Mouse (Mus musculus): ENCODE measurements around the gene Defb25. TPM values are rescaled to one million over a fixed set of nuclear protein-coding genes. Genes with fewer than 3 reads are reported as not detected.

The Defb25 gene
- total RNA-seq, 2 experiments from 2014 or later: not detected

- intact Hi-C loops (cut with DNase I): loop anchor here (10.0 kb wide), 1 partner anchor 186 kb away; the partner anchor contains the start of gene Sox12
- no peak for DNase-seq
Observed at GRCm38 (mm10) chr2:152580612-152581011, 42.2 kb downstream of the Defb25 start.

DNA sequence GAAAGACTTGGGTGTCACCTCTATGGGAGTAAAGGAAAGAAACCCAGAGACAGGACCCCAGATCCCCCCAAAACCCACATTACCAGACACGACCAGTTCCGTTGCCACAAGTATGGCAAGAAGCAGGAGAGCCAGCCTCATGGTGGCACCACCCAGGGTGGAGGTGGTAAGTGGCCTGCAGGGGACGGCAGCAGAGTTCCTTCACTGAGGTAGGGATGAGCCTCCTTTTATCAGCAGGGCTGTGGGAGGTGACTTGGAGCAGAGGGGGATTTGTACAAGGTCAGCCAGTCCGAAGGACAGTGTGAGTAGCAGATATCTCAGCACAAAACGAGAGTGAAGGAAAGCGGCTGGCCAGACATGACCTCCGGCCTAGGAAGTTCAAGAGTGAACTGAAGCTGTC, 42.7 kb downstream of the Defb25 start, which contains the start of gene Defb19:
Gene Defb19 (minus strand): TSS at position 206 of the 400 bp plus-strand sequence.
- DNase-seq: no peak

GRCm38 (mm10) chr2:152573484-152573883, 49.4 kb downstream of the Defb25 start:
- DNase-seq: no peak
- intact Hi-C loops (cut with DNase I): no loop called here

More for the DNA sequence above, 42.7 kb downstream of the Defb25 start, which contains the start of gene Defb19:
- intact Hi-C loops (cut with DNase I): loop anchor here (10.0 kb wide), 1 partner anchor 185 kb away; the partner anchor contains the start of gene Sox12

Other genes with a start within 250 kb of the Defb25 start
- not detected for gene Nrsn2, start 246.4 kb downstream of the Defb25 start, total RNA-seq (2021)
- gene Sox12, start 225.0 kb downstream of the Defb25 start, total RNA-seq (2021): 10 to 100 TPM in 1 of 2 experiments, 1 to 10 TPM in 1; 8.2 to 13.8 TPM
- 10 to 100 TPM in 1 of 2 experiments, 1 to 10 TPM in 1; 8.0 to 10.0 TPM for gene Zcchc3, start 208.0 kb downstream of the Defb25 start, total RNA-seq (2021)
- gene 6820408C15Rik, start 207.5 kb downstream of the Defb25 start, total RNA-seq (2021): 1 to 10 TPM; 2.0 to 2.1 TPM
- not detected for gene Defb23, start 158.4 kb downstream of the Defb25 start, total RNA-seq (2021)
- not detected for gene Defb20, start 146.0 kb downstream of the Defb25 start, total RNA-seq (2021)
- not detected for gene Defb22, start 132.9 kb downstream of the Defb25 start, total RNA-seq (2021)
- gene Defb26, start 111.4 kb downstream of the Defb25 start, total RNA-seq (2021): not detected
- not detected for gene Defb28, start 104.8 kb downstream of the Defb25 start, total RNA-seq (2021)
- not detected for gene Defb29, start 83.0 kb downstream of the Defb25 start, total RNA-seq (2021)
- not detected for gene Gm17416, start 53.7 kb downstream of the Defb25 start, total RNA-seq (2021)
- gene Defb21, start 50.3 kb downstream of the Defb25 start, total RNA-seq (2021): not detected
- not detected for gene Defb19, start 42.7 kb downstream of the Defb25 start, total RNA-seq (2021)
- not detected for gene Defb45, start 23.7 kb downstream of the Defb25 start, total RNA-seq (2021)
- gene Defb36, start 18.7 kb downstream of the Defb25 start, total RNA-seq (2021): not detected
- gene Rem1, start 3.9 kb upstream of the Defb25 start, total RNA-seq (2021): 1 to 10 TPM; 6.5 to 7.8 TPM
- gene H13, start 46.4 kb upstream of the Defb25 start, total RNA-seq (2021): 10 to 100 TPM; 33.1 to 41.2 TPM
- 10 to 100 TPM; 16.2 to 16.5 TPM for gene Mcts2, start 64.0 kb upstream of the Defb25 start, total RNA-seq (2021)
- gene Id1, start 113.2 kb upstream of the Defb25 start, total RNA-seq (2021): 10 to 100 TPM; 50.9 to 53.7 TPM
- gene Cox4i2, start 131.1 kb upstream of the Defb25 start, total RNA-seq (2021): 10 to 100 TPM; 13.1 to 16.0 TPM
- 10 to 100 TPM; 52.5 to 73.5 TPM for gene Bcl2l1, start 208.7 kb upstream of the Defb25 start, total RNA-seq (2021)
- 1 to 10 TPM in 1 of 2 experiments, under 1 TPM in 1; 0.89 to 1.6 TPM for gene Tpx2, start 224.9 kb upstream of the Defb25 start, total RNA-seq (2021)